Mouse (Mus musculus): ENCODE data around the gene Ttc25. TPM values are rescaled to one million over a fixed set of nuclear protein-coding genes. Genes with fewer than 3 reads are reported as not detected.

Ttc25 gene
- polyA plus RNA-seq, 1 experiment from 2014 or later = 0.58 TPM

- 27% methylated on average over 6 of the region's 6 CpGs for WGBS
- Histone ChIP-seq H3K36me3 (ENCODE audit: control insufficient read depth, insufficient read depth, low read length) (no peaks in the 10 kb centered on the region), H3K27ac (ENCODE audit: low read depth, low read length) (no peak overlapping the region), H3K27me3 (ENCODE audit: control insufficient read depth, insufficient read depth, low read length) (no peaks in the 10 kb centered on the region), H3K4me3 (ENCODE audit: low read length) (no peak overlapping the region), H3K9me3 (ENCODE audit: control insufficient read depth, low read length) (no peaks in the 10 kb centered on the region), H3K4me2 (replicated peaks; ENCODE audit: low read depth, low read length) (no peak overlapping the region), H3K9ac (ENCODE audit: low read depth, low read length) (no peak overlapping the region), H3K4me1 (ENCODE audit: control insufficient read depth, insufficient read depth, low read length) (0 out of 2 replicates have a peak, but pooled peaks cover 10% of the 10 kb centered on the region)
- ATAC-seq (ENCODE audit: low FRiP score, low TSS enrichment) = no peak
These were observed 4.4 kb upstream of the Ttc25 start for GRCm38 (mm10) chr11:100540966-100541365.

GRCm38 (mm10) chr11:100541577-100541976, 3.8 kb upstream of the Ttc25 start:
- Histone ChIP-seq H3K9me3 (ENCODE audit: control insufficient read depth, low read length) (no peaks in the 10 kb centered on the region), H3K9ac (ENCODE audit: low read depth, low read length) (no peak overlapping the region), H3K4me1 (ENCODE audit: control insufficient read depth, insufficient read depth, low read length) (0 out of 2 replicates have a peak, but pooled peaks cover 13% of the 10 kb centered on the region), H3K27ac (ENCODE audit: low read depth, low read length) (no peak overlapping the region), H3K36me3 (ENCODE audit: control insufficient read depth, insufficient read depth, low read length) (no peaks in the 10 kb centered on the region), H3K4me2 (replicated peaks; ENCODE audit: low read depth, low read length) (no peak overlapping the region), H3K4me3 (ENCODE audit: low read length) (no peak overlapping the region), H3K27me3 (ENCODE audit: control insufficient read depth, insufficient read depth, low read length) (no peaks in the 10 kb centered on the region)
- WGBS = 91% methylated on average over 2 of the region's 2 CpGs
- no peak for ATAC-seq (ENCODE audit: low FRiP score, low TSS enrichment)

- peak overlapping the region; percentile 51 for H3K9ac ChIP-seq (ENCODE audit: low read depth, low read length)
- peak overlapping the region; percentile 45 for H3K4me3 ChIP-seq (ENCODE audit: low read length)
- no peaks in the 10 kb centered on the region for H3K9me3 ChIP-seq (ENCODE audit: control insufficient read depth, low read length)
- H3K27ac ChIP-seq (ENCODE audit: low read depth, low read length) = 0 out of 2 replicates have a peak overlapping the region, but pooled peaks have one; percentile 11
- peak overlapping the region; percentile 53 for H3K4me2 ChIP-seq (replicated peaks; ENCODE audit: low read depth, low read length)
- H3K27me3 ChIP-seq (ENCODE audit: control insufficient read depth, insufficient read depth, low read length) = no peaks in the 10 kb centered on the region
- H3K36me3 ChIP-seq (ENCODE audit: control insufficient read depth, insufficient read depth, low read length) = no peaks in the 10 kb centered on the region
- WGBS = 29% methylated on average over 7 of the region's 7 CpGs
- no peak for ATAC-seq (ENCODE audit: low FRiP score, low TSS enrichment)
- H3K4me1 ChIP-seq (ENCODE audit: control insufficient read depth, insufficient read depth, low read length) = 0 out of 2 replicates have a peak, but pooled peaks cover 13% of the 10 kb centered on the region
These were observed 309 bp downstream of the Ttc25 start for GRCm38 (mm10) chr11:100545746-100546085.

- WGBS = 87% methylated on average over 6 of the region's 6 CpGs
- H3K27me3 ChIP-seq (ENCODE audit: control insufficient read depth, insufficient read depth, low read length) = no peaks in the 10 kb centered on the region
- no peaks in the 10 kb centered on the region for H3K9me3 ChIP-seq (ENCODE audit: control insufficient read depth, low read length)
- H3K9ac ChIP-seq (ENCODE audit: low read depth, low read length) = no peak overlapping the region
- no peak overlapping the region for H3K4me2 ChIP-seq (replicated peaks; ENCODE audit: low read depth, low read length)
- 0 out of 2 replicates have a peak, but pooled peaks cover 10% of the 10 kb centered on the region for H3K4me1 ChIP-seq (ENCODE audit: control insufficient read depth, insufficient read depth, low read length)
- no peaks in the 10 kb centered on the region for H3K36me3 ChIP-seq (ENCODE audit: control insufficient read depth, insufficient read depth, low read length)
- no peak overlapping the region for H3K4me3 ChIP-seq (ENCODE audit: low read length)
- no peak overlapping the region for H3K27ac ChIP-seq (ENCODE audit: low read depth, low read length)
- ATAC-seq (ENCODE audit: low FRiP score, low TSS enrichment) = no peak
These were observed 1.5 kb downstream of the Ttc25 start for GRCm38 (mm10) chr11:100546955-100547354.

GRCm38 (mm10) chr11:100548141-100548540, 2.7 kb downstream of the Ttc25 start:
- no peak overlapping the region for H3K9ac ChIP-seq (ENCODE audit: low read depth, low read length)
- H3K27me3 ChIP-seq (ENCODE audit: control insufficient read depth, insufficient read depth, low read length) = no peaks in the 10 kb centered on the region
- H3K4me1 ChIP-seq (ENCODE audit: control insufficient read depth, insufficient read depth, low read length) = 0 out of 2 replicates have a peak, but pooled peaks cover 10% of the 10 kb centered on the region
- no peaks in the 10 kb centered on the region for H3K36me3 ChIP-seq (ENCODE audit: control insufficient read depth, insufficient read depth, low read length)
- ATAC-seq (ENCODE audit: low FRiP score, low TSS enrichment) = no peak
- WGBS = 78% methylated on average over 6 of the region's 6 CpGs
- H3K9me3 ChIP-seq (ENCODE audit: control insufficient read depth, low read length) = no peaks in the 10 kb centered on the region
- no peak overlapping the region for H3K4me3 ChIP-seq (ENCODE audit: low read length)
- H3K4me2 ChIP-seq (replicated peaks; ENCODE audit: low read depth, low read length) = no peak overlapping the region
- H3K27ac ChIP-seq (ENCODE audit: low read depth, low read length) = no peak overlapping the region

- no peak overlapping the region for H3K4me3 ChIP-seq (ENCODE audit: low read length)
- H3K27me3 ChIP-seq (ENCODE audit: control insufficient read depth, insufficient read depth, low read length) = no peaks in the 10 kb centered on the region
- 82% methylated on average over 8 of the region's 8 CpGs for WGBS
- no peak for ATAC-seq (ENCODE audit: low FRiP score, low TSS enrichment)
- 0 out of 2 replicates have a peak, but pooled peaks cover 10% of the 10 kb centered on the region for H3K4me1 ChIP-seq (ENCODE audit: control insufficient read depth, insufficient read depth, low read length)
- H3K4me2 ChIP-seq (replicated peaks; ENCODE audit: low read depth, low read length) = no peak overlapping the region
- no peaks in the 10 kb centered on the region for H3K9me3 ChIP-seq (ENCODE audit: control insufficient read depth, low read length)
- no peak overlapping the region for H3K27ac ChIP-seq (ENCODE audit: low read depth, low read length)
- no peaks in the 10 kb centered on the region for H3K36me3 ChIP-seq (ENCODE audit: control insufficient read depth, insufficient read depth, low read length)
- no peak overlapping the region for H3K9ac ChIP-seq (ENCODE audit: low read depth, low read length)
These were observed 4.1 kb downstream of the Ttc25 start for GRCm38 (mm10) chr11:100549466-100549865.

- no peak overlapping the region for H3K9ac ChIP-seq (ENCODE audit: low read depth, low read length)
- no peak overlapping the region for H3K27ac ChIP-seq (ENCODE audit: low read depth, low read length)
- WGBS = 74% methylated on average over 6 of the region's 6 CpGs
- no peak for ATAC-seq (ENCODE audit: low FRiP score, low TSS enrichment)
- H3K36me3 ChIP-seq (ENCODE audit: control insufficient read depth, insufficient read depth, low read length) = no peaks in the 10 kb centered on the region
- H3K4me3 ChIP-seq (ENCODE audit: low read length) = no peak overlapping the region
- no peaks in the 10 kb centered on the region for H3K9me3 ChIP-seq (ENCODE audit: control insufficient read depth, low read length)
- no peak overlapping the region for H3K4me2 ChIP-seq (replicated peaks; ENCODE audit: low read depth, low read length)
- H3K27me3 ChIP-seq (ENCODE audit: control insufficient read depth, insufficient read depth, low read length) = no peaks in the 10 kb centered on the region
- 0 out of 2 replicates have a peak, but pooled peaks cover 7% of the 10 kb centered on the region for H3K4me1 ChIP-seq (ENCODE audit: control insufficient read depth, insufficient read depth, low read length)
These were observed 4.7 kb downstream of the Ttc25 start for GRCm38 (mm10) chr11:100550101-100550500.

- Histone ChIP-seq H3K27me3 (ENCODE audit: control insufficient read depth, insufficient read depth, low read length) (no peaks in the 10 kb centered on the region), H3K4me2 (replicated peaks; ENCODE audit: low read depth, low read length) (no peak overlapping the region), H3K9me3 (ENCODE audit: control insufficient read depth, low read length) (no peaks in the 10 kb centered on the region), H3K4me1 (ENCODE audit: control insufficient read depth, insufficient read depth, low read length) (no peaks in the 10 kb centered on the region), H3K36me3 (ENCODE audit: control insufficient read depth, insufficient read depth, low read length) (no peaks in the 10 kb centered on the region), H3K4me3 (ENCODE audit: low read length) (no peak overlapping the region), H3K27ac (ENCODE audit: low read depth, low read length) (no peak overlapping the region), H3K9ac (ENCODE audit: low read depth, low read length) (no peak overlapping the region)
- ATAC-seq (ENCODE audit: low FRiP score, low TSS enrichment) = no peak
- WGBS = 80% methylated on average over 4 of the region's 4 CpGs
These were observed 7.4 kb downstream of the Ttc25 start for GRCm38 (mm10) chr11:100552842-100553241.

- WGBS = 21% methylated on average over 11 of the region's 11 CpGs
- peak; percentile 68 for ATAC-seq (ENCODE audit: low FRiP score, low TSS enrichment)
These were observed 10.2 kb downstream of the Ttc25 start for GRCm38 (mm10) chr11:100555583-100555982.

More at GRCm38 (mm10) chr11:100555583-100555982, 10.2 kb downstream of the Ttc25 start:
- no peaks in the 10 kb centered on the region for H3K4me1 ChIP-seq (ENCODE audit: control insufficient read depth, insufficient read depth, low read length)
- peak overlapping the region; percentile 24; the same call in 1 of the 2 replicates for H3K4me2 ChIP-seq (replicated peaks; ENCODE audit: low read depth, low read length)
- H3K27me3 ChIP-seq (ENCODE audit: control insufficient read depth, insufficient read depth, low read length) = no peaks in the 10 kb centered on the region
- H3K36me3 ChIP-seq (ENCODE audit: control insufficient read depth, insufficient read depth, low read length) = no peaks in the 10 kb centered on the region
- no peak overlapping the region for H3K27ac ChIP-seq (ENCODE audit: low read depth, low read length)
- H3K9ac ChIP-seq (ENCODE audit: low read depth, low read length) = no peak overlapping the region
- H3K4me3 ChIP-seq (ENCODE audit: low read length) = no peak overlapping the region
- H3K9me3 ChIP-seq (ENCODE audit: control insufficient read depth, low read length) = no peaks in the 10 kb centered on the region

All from kidney, embryonic 14.5 days (tissue).